Mouse (Mus musculus) liver, postnatal 0 days (tissue): Measurements from ENCODE around the gene Nectin1.

Experiments
- CTCF ChIP-seq: sonication (generic); IDR thresholded peaks from 2 replicates; pipeline ENCODE4 v1.5.1; 2016; ENCODE audit warnings: antibody characterized with exemption, low read depth
- EP300 ChIP-seq: IDR thresholded peaks from 2 replicates; pipeline ENCODE4 v1.6.1; 2016; ENCODE audit warnings: antibody characterized with exemption, low read depth, mild to moderate bottlenecking

GRCm38 (mm10) chr9:43771041-43771440 is 27.3 kb downstream of the Nectin1 start:
- TF ChIP-seq CTCF (no peak), EP300 (no peak)
